Mouse (Mus musculus) brown adipose tissue, adult 24 weeks (tissue): ENCODE results near the gene Spef2. TPM values are rescaled to one million over a fixed set of nuclear protein-coding genes. Genes with fewer than 3 reads are reported as not detected.

Experiments
- H3K27ac ChIP-seq: fragments of 200-500 bp; replicated peaks from 2 replicates; pipeline ENCODE4 v1.5.1; 2012; ENCODE audit warnings: low read depth, mild to moderate bottlenecking, low read length
- H3K4me1 ChIP-seq: fragments of 200-500 bp; 2 replicates; pipeline ENCODE4 v1.6.1; 2012; ENCODE audit warnings: low read length, mixed read lengths; ENCODE audit not compliant: control insufficient read depth, insufficient read depth, insufficient read length
- H3K4me3 ChIP-seq: fragments of 200-500 bp; 2 replicates; pipeline ENCODE4 v1.5.1; 2012; ENCODE audit warnings: low read depth, mild to moderate bottlenecking, low read length, moderate library complexity; ENCODE audit not compliant: insufficient read depth
- polyA plus RNA-seq: library from polyadenylated mRNA; stranded (reverse); fragments of >200 nt; gene quantifications from 2 replicates; pipeline ENCODE4 v1.2.4, GENCODE M21; 2012; ENCODE audit not compliant: missing spikeins, insufficient read depth, insufficient read length

Gene Spef2
- polyA plus RNA-seq, 1 experiment, result not detected

DNA sequence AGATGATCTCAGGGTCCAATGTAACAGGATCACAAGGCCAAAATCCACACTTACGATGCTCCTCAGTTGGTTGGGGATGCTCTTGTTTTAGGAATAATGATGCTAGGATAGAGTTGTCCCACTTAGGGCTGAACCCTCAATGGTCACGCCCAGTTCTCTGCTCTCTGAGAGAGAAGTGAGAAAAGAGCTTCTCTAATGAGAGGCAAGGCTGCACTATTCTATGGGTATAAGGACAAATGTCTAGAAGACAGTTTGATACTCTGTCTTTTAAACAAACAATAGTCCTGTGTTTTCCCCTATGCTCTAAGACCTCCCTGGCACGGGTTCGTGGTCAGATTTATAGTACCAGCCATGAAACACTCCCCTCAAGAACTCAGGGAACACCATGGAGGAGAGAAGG is 218.6 kb downstream of the Spef2 start, which contains the start of gene Il7r:
Gene Il7r (minus strand): TSS at position 101 of the 400 bp plus-strand sequence.
- no peak within 1 kb of the TSS for H3K4me3 ChIP-seq
- no peak within 1 kb of the TSS for H3K27ac ChIP-seq
- no peaks in the 10 kb centered on the region for H3K4me1 ChIP-seq

- H3K4me3 ChIP-seq, result no peak overlapping the region
- no peak overlapping the region for H3K27ac ChIP-seq
- H3K4me1 ChIP-seq, result no peaks in the 10 kb centered on the region; the same call in 1 of the 2 replicates
Observed at GRCm38 (mm10) chr15:9529646-9530045, 219.0 kb downstream of the Spef2 start.

Other genes with a start within 250 kb of the Spef2 start
- gene Il7r, start 218.7 kb downstream of the Spef2 start, polyA plus RNA-seq, result not detected in 2 replicates